Mouse (Mus musculus): ENCODE data around the gene Zc3hc1.

DNA sequence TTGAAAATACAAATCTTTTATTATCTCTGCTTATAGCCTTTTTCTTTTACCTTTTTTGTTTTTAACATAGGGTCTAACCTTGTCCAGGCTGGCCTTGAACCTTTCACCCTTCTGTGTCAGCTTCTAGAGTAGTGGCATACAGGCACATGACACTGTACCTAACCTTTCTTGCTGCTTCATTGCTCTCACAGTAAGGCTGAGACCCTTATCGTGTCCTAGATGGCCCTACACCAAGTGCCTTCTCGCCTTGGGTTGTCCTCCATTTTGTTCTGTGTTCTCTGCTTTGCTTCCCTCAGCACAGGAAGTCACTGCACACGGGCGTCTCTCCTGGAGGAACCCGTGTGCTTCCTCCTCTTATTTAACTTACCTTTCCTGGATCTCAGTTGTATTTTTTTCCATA, 13.8 kb upstream of the Zc3hc1 start:
- TF ChIP-seq CTCF (IDR thresholded peaks at IDR 0.05; ENCODE audit: borderline replicate concordance, extremely low read depth, insufficient read depth, insufficient read length) (no peak), POLR2A (IDR thresholded peaks at IDR 0.05; ENCODE audit: borderline replicate concordance, extremely low read depth, insufficient read depth, insufficient read length, poor library complexity, severe bottlenecking) (no peak)
